Mouse (Mus musculus): ENCODE data around the gene Myh15. TPM values are rescaled to one million over a fixed set of nuclear protein-coding genes. Genes with fewer than 3 reads are reported as not detected.
A peak's percentile ranks its signal among the peaks of the same experiment; 100 is the strongest.
"Not testable (repeated sequence)": the region's sequence is repeated elsewhere in the genome, so short reads cannot be mapped to it uniquely, and the experiment has no call there.

The Myh15 gene
- polyA plus RNA-seq, 1 experiment from 2014 or later = 0.08 TPM

GRCm38 (mm10) chr16:49196290-49196689 is 139.0 kb downstream of the Myh15 start:
- Histone ChIP-seq H3K9ac (ENCODE audit: low read length) (no peak overlapping the region), H3K27ac (ENCODE audit: low read depth, low read length) (no peak overlapping the region), H3K4me1 (ENCODE audit: control insufficient read depth, insufficient read depth, low read length) (peaks cover 6% of the 10 kb centered on the region), H3K27me3 (replicated peaks; ENCODE audit: control insufficient read depth, insufficient read depth, low read length) (no peaks in the 10 kb centered on the region), H3K9me3 (replicated peaks; ENCODE audit: control insufficient read depth, low read length) (no peaks in the 10 kb centered on the region), H3K4me2 (ENCODE audit: low read length) (no peak overlapping the region), H3K36me3 (ENCODE audit: control insufficient read depth, insufficient read depth, low read length) (no peaks in the 10 kb centered on the region), H3K4me3 (ENCODE audit: low read depth, low read length) (no peak overlapping the region)
- WGBS = 59% methylated on average over 3 of the region's 3 CpGs
- DNase-seq (ENCODE audit: low spot score) (peak; percentile 33), ATAC-seq (no peak)

- WGBS = 43% methylated on average over 3 of the region's 3 CpGs
- Histone ChIP-seq H3K4me1 (ENCODE audit: control insufficient read depth, insufficient read depth, low read length) (peaks cover 6% of the 10 kb centered on the region), H3K9ac (ENCODE audit: low read length) (no peak overlapping the region), H3K36me3 (ENCODE audit: control insufficient read depth, insufficient read depth, low read length) (no peaks in the 10 kb centered on the region), H3K27me3 (replicated peaks; ENCODE audit: control insufficient read depth, insufficient read depth, low read length) (no peaks in the 10 kb centered on the region), H3K4me3 (ENCODE audit: low read depth, low read length) (no peak overlapping the region), H3K27ac (ENCODE audit: low read depth, low read length) (no peak overlapping the region), H3K4me2 (ENCODE audit: low read length) (no peak overlapping the region), H3K9me3 (replicated peaks; ENCODE audit: control insufficient read depth, low read length) (no peaks in the 10 kb centered on the region)
- no peak for ATAC-seq
- DNase-seq (ENCODE audit: low spot score) = no peak
Observed at GRCm38 (mm10) chr16:49197951-49198350, 140.7 kb downstream of the Myh15 start.

GRCm38 (mm10) chr16:49223733-49224132 is 166.4 kb downstream of the Myh15 start:
- no peak for ATAC-seq

GRCm38 (mm10) chr16:49243517-49243916 is 186.2 kb downstream of the Myh15 start:
- not testable (repeated sequence) for H3K4me1 ChIP-seq (ENCODE audit: control insufficient read depth, insufficient read depth, low read length); H3K4me2 ChIP-seq (ENCODE audit: low read length); H3K9me3 ChIP-seq (replicated peaks; ENCODE audit: control insufficient read depth, low read length); ATAC-seq; H3K4me3 ChIP-seq (ENCODE audit: low read depth, low read length); H3K27ac ChIP-seq (ENCODE audit: low read depth, low read length); H3K27me3 ChIP-seq (replicated peaks; ENCODE audit: control insufficient read depth, insufficient read depth, low read length); H3K36me3 ChIP-seq (ENCODE audit: control insufficient read depth, insufficient read depth, low read length); DNase-seq (ENCODE audit: low spot score); H3K9ac ChIP-seq (ENCODE audit: low read length)
- WGBS = 92% methylated on average over 1 of the region's 1 CpGs

More at GRCm38 (mm10) chr16:49223733-49224132, 166.4 kb downstream of the Myh15 start:
- H3K27me3 ChIP-seq (replicated peaks; ENCODE audit: control insufficient read depth, insufficient read depth, low read length) = no peaks in the 10 kb centered on the region
- no peak for DNase-seq (ENCODE audit: low spot score)
- H3K9me3 ChIP-seq (replicated peaks; ENCODE audit: control insufficient read depth, low read length) = no peaks in the 10 kb centered on the region; the same call in 1 of the 2 replicates
- no peaks in the 10 kb centered on the region for H3K4me1 ChIP-seq (ENCODE audit: control insufficient read depth, insufficient read depth, low read length)
- no peak overlapping the region for H3K4me2 ChIP-seq (ENCODE audit: low read length)
- WGBS = 80% methylated on average over 8 of the region's 8 CpGs
- H3K27ac ChIP-seq (ENCODE audit: low read depth, low read length) = no peak overlapping the region
- H3K4me3 ChIP-seq (ENCODE audit: low read depth, low read length) = no peak overlapping the region
- H3K36me3 ChIP-seq (ENCODE audit: control insufficient read depth, insufficient read depth, low read length) = no peaks in the 10 kb centered on the region
- H3K9ac ChIP-seq (ENCODE audit: low read length) = no peak overlapping the region

Other genes with a start within 250 kb of the Myh15 start
- not detected in 2 replicates for gene Retnlb, start 240.6 kb upstream of the Myh15 start, polyA plus RNA-seq (2014; fragmentation: Nextera tagmentation; extraction: Ambion mirVana)
- gene Retnla, start 214.9 kb upstream of the Myh15 start, polyA plus RNA-seq (2014; fragmentation: Nextera tagmentation; extraction: Ambion mirVana) = not detected in 2 replicates
- not detected in 2 replicates for gene Retnlg, start 184.9 kb upstream of the Myh15 start, polyA plus RNA-seq (2014; fragmentation: Nextera tagmentation; extraction: Ambion mirVana)
- 56.4 and 59.8 TPM in 2 replicates for gene Dzip3, start 63.3 kb upstream of the Myh15 start, polyA plus RNA-seq (2014; fragmentation: Nextera tagmentation; extraction: Ambion mirVana)
- 22.6 and 28.2 TPM in 2 replicates for gene Cip2a, start 63.3 kb upstream of the Myh15 start, polyA plus RNA-seq (2014; fragmentation: Nextera tagmentation; extraction: Ambion mirVana)

Data from forebrain, embryonic 14.5 days (tissue).